Mouse (Mus musculus) fat pad, adult 2 months (tissue): ENCODE results near the gene Comtd1.

Experiments used
- DNase-seq: peaks from one replicate; pipeline ENCODE4 v3.0.0-alpha.2; 2011; ENCODE audit warnings: low read depth, low spot score; ENCODE audit errors: extremely low read depth

Comtd1 gene

GRCm38 (mm10) chr14:21806631-21807160 lies 42.1 kb downstream of the Comtd1 start:
- DNase-seq, result no peak

- DNase-seq, result no peak
These were observed 42.6 kb downstream of the Comtd1 start for GRCm38 (mm10) chr14:21806203-21806602.

- DNase-seq, result no peak
These were observed 46.1 kb downstream of the Comtd1 start for GRCm38 (mm10) chr14:21802543-21803206.

- DNase-seq, result no peak
These were observed 47.2 kb downstream of the Comtd1 start for GRCm38 (mm10) chr14:21801624-21802023.

GRCm38 (mm10) chr14:21800641-21801040 lies 48.1 kb downstream of the Comtd1 start:
- DNase-seq, result no peak
